Mouse (Mus musculus) CH12.LX (cell line): Measurements from ENCODE around the gene Maml2. TPM values are rescaled to one million over a fixed set of nuclear protein-coding genes. Genes with fewer than 3 reads are reported as not detected.
"Not testable (repeated sequence)": the region's sequence is repeated elsewhere in the genome, so short reads cannot be mapped to it uniquely, and the experiment has no call there.

Experiments
- DNase-seq: peaks from one replicate; pipeline ENCODE4 v3.0.0-alpha.2; 2013; ENCODE audit errors: extremely low read depth
- H3K27ac ChIP-seq: 2 replicates; pipeline ENCODE4 v1.5.1; 2012; ENCODE audit warnings: low read depth, mild to moderate bottlenecking, control low read depth, moderate library complexity; ENCODE audit not compliant: insufficient read depth
- H3K27me3 ChIP-seq: replicated peaks from 2 replicates; pipeline ENCODE3; 2012; ENCODE audit warnings: inconsistent platforms
- H3K36me3 ChIP-seq, 2 experiments: replicated peaks in 1 of 2; 2 replicates each; pipeline versions ENCODE3 to v1.6.1; 2012; ENCODE audit warnings: inconsistent platforms in 1 of 2, low read length in 1 of 2, mild to moderate bottlenecking in 1 of 2, mixed read lengths in 1 of 2, moderate library complexity in 1 of 2; ENCODE audit not compliant: control insufficient read depth in 1 of 2, insufficient read depth in 1 of 2
- H3K4me1 ChIP-seq, 2 experiments: 2 replicates each; pipeline ENCODE4 v1.6.1; 2012; ENCODE audit warnings: inconsistent platforms in 1 of 2, moderate library complexity in 1 of 2; ENCODE audit not compliant: insufficient read depth in 2 of 2, control insufficient read depth in 1 of 2
- H3K4me2 ChIP-seq: 2 replicates; pipeline ENCODE4 v1.6.1; 2012; ENCODE audit warnings: low read depth, mild to moderate bottlenecking, control low read depth; ENCODE audit not compliant: poor library complexity, insufficient read depth, severe bottlenecking
- H3K4me3 ChIP-seq, 3 experiments: fragments of 150-350 bp in 1 of 3; sonication (generic) in 1 of 3; replicated peaks in 1 of 3; 2 replicates each; pipeline versions ENCODE3 to v1.5.1; 2011 to 2012; ENCODE audit warnings: low read depth in 2 of 3, low read length in 2 of 3, mild to moderate bottlenecking in 2 of 3, moderate library complexity in 2 of 3, control low read depth in 1 of 3, improper control_type of control experiment in 1 of 3, inconsistent platforms in 1 of 3, mixed read lengths in 1 of 3; ENCODE audit not compliant: poor library complexity in 1 of 3
- H3K79me2 ChIP-seq: replicated peaks from 2 replicates; pipeline ENCODE4 v1.6.1; 2012; ENCODE audit warnings: mild to moderate bottlenecking, moderate library complexity; ENCODE audit not compliant: control insufficient read depth, poor library complexity, insufficient read depth, severe bottlenecking; ENCODE audit errors: extremely low read depth
- H3K9ac ChIP-seq: 2 replicates; pipeline ENCODE4 v1.6.1; 2012; ENCODE audit warnings: low read depth, mild to moderate bottlenecking, control low read depth, moderate library complexity; ENCODE audit not compliant: insufficient read depth
- H3K9me3 ChIP-seq: replicated peaks from 2 replicates; pipeline ENCODE3; 2012; ENCODE audit warnings: low read length, inconsistent platforms, mixed read lengths
- CTCF ChIP-seq, 2 experiments: IDR thresholded peaks in 1 of 2; conservative IDR thresholded peaks in 1 of 2; 2 replicates each; pipeline ENCODE4 v1.5.1; 2011 to 2012; ENCODE audit warnings: low read depth in 2 of 2, low read length in 2 of 2, improper control_type of control experiment in 1 of 2, inconsistent platforms in 1 of 2, mild to moderate bottlenecking in 1 of 2, moderate library complexity in 1 of 2
- ELF1 ChIP-seq: IDR thresholded peaks from 2 replicates; pipeline ENCODE4 v1.6.1; 2014; ENCODE audit warnings: low read depth, mild to moderate bottlenecking, inconsistent platforms, low read length, improper control_type of control experiment
- ETS1 ChIP-seq: conservative IDR thresholded peaks from 2 replicates; pipeline ENCODE4 v1.6.1; 2012; ENCODE audit warnings: low read depth, mild to moderate bottlenecking, inconsistent platforms, low read length, improper control_type of control experiment, moderate library complexity
- GABPA ChIP-seq: IDR thresholded peaks from 2 replicates; pipeline ENCODE4 v1.6.1; 2012; ENCODE audit warnings: low read depth, low read length, improper control_type of control experiment, inconsistent platforms; ENCODE audit not compliant: insufficient replicate concordance
- MEF2A ChIP-seq: IDR thresholded peaks from 2 replicates; pipeline ENCODE4 v1.6.1; 2014; ENCODE audit warnings: low read depth, mild to moderate bottlenecking, inconsistent platforms, low read length, improper control_type of control experiment, borderline replicate concordance
- NELFE ChIP-seq: IDR thresholded peaks from 2 replicates; pipeline ENCODE4 v1.6.1; 2011; ENCODE audit warnings: low read depth, low read length, improper control_type of control experiment
- NRF1 ChIP-seq: IDR thresholded peaks from 2 replicates; pipeline ENCODE4 v1.6.1; 2014; ENCODE audit warnings: low read depth, mild to moderate bottlenecking, inconsistent platforms, low read length, improper control_type of control experiment, moderate library complexity
- POLR2A ChIP-seq: IDR thresholded peaks from 2 replicates; pipeline ENCODE4 v1.6.1; 2011; ENCODE audit warnings: low read depth, mild to moderate bottlenecking, improper control_type of control experiment, low read length
- SIN3A ChIP-seq: IDR thresholded peaks from 2 replicates; pipeline ENCODE4 v1.6.1; 2012; ENCODE audit warnings: low read length, improper control_type of control experiment, inconsistent platforms
- UBTF ChIP-seq: IDR thresholded peaks from 2 replicates; pipeline ENCODE4 v1.6.1; 2012; ENCODE audit warnings: low read depth, mild to moderate bottlenecking, inconsistent platforms, low read length, improper control_type of control experiment, moderate library complexity
- USF1 ChIP-seq: IDR thresholded peaks from 2 replicates; pipeline ENCODE4 v1.6.1; 2014; ENCODE audit warnings: low read depth, mild to moderate bottlenecking, inconsistent platforms, low read length, improper control_type of control experiment
- USF2 ChIP-seq: conservative IDR thresholded peaks from 2 replicates; pipeline ENCODE4 v1.6.1; 2011; ENCODE audit warnings: low read depth, low read length, improper control_type of control experiment
- ZC3H11A ChIP-seq: IDR thresholded peaks from 2 replicates; pipeline ENCODE4 v1.6.1; 2012; ENCODE audit warnings: low read depth, mild to moderate bottlenecking, inconsistent platforms, low read length, improper control_type of control experiment
- ZKSCAN1 ChIP-seq: IDR thresholded peaks from 2 replicates; pipeline ENCODE4 v1.6.1; 2012; ENCODE audit warnings: low read depth, inconsistent platforms, low read length, improper control_type of control experiment, borderline replicate concordance
- dilution Hi-C: fragments of 300-500 bp; cut with MboI; formaldehyde crosslinking; loops from 2 replicates; pipeline ENCODE4 v1.14.3; 2020; ENCODE audit warnings: low sequenced_read_pairs; ENCODE audit not compliant: extremely low pct_unique_long_range_greater_than_20kb, extremely low pct_ligation_motif_present
- in situ Hi-C: fragments of 300-500 bp; cut with MboI; formaldehyde crosslinking; loops from 3 replicates; pipeline ENCODE4 v1.14.3; 2019; ENCODE audit warnings: low sequenced_read_pairs, low pct_ligation_motif_present, low pct_unique_long_range_greater_than_20kb, mixed read lengths
- polyA plus RNA-seq: library from polyadenylated mRNA; unstranded; fragments of >175 nt; gene quantifications from 2 replicates; pipeline ENCODE4 v1.2.1, GENCODE M21; 2012; ENCODE audit warnings: low read depth; ENCODE audit not compliant: insufficient read length
- total RNA-seq, 2 experiments: library from RNA; depleted of rRNA; stranded (reverse); fragments of 300-350 nt in 1 of 2; fragments of >200 nt in 1 of 2; gene quantifications; 2 replicates each; pipeline ENCODE4 v1.2.3; 2012 to 2014

Maml2 gene
- total and polyA plus RNA-seq, 3 experiments, result 5.9 to 9.1 (median 5.9) TPM

- in situ Hi-C loops, result no loop called here
- Histone ChIP-seq H3K79me2 (no peaks in the 10 kb centered on the region), H3K9me3 (no peaks in the 10 kb centered on the region), H3K36me3 (peaks cover 26 to 47% of the 10 kb centered on the region in 2 experiments), H3K4me1 (peaks cover 4 to 23% of the 10 kb centered on the region in 2 experiments; a peak in 3 of 4 replicates), H3K4me3 (no peak overlapping the region), H3K27ac (no peak overlapping the region), H3K27me3 (no peaks in the 10 kb centered on the region), H3K4me2 (no peak overlapping the region), H3K9ac (no peak overlapping the region)
- no peak for DNase-seq
- dilution Hi-C loops, result no loop called here
- TF ChIP-seq USF1, result no peak
- no peak for TF ChIP-seq MEF2A
- no peak for TF ChIP-seq ZKSCAN1
- TF ChIP-seq NELFE, result no peak
- no peak for TF ChIP-seq ELF1
- no peak for TF ChIP-seq CTCF (conservative IDR thresholded peaks at IDR 0.05 in 1 of 2, IDR thresholded peaks at IDR 0.05 in 1 of 2; ENCODE audit: low read depth in 2 of 2, low read length in 2 of 2)
These were observed 409.4 kb downstream of the Maml2 start for GRCm38 (mm10) chr9:13707066-13707555.

- dilution Hi-C loops (no loop called here), in situ Hi-C loops (no loop called here)
- Histone ChIP-seq H3K9me3 (no peaks in the 10 kb centered on the region), H3K36me3 (peaks cover 19 to 34% of the 10 kb centered on the region in 2 experiments), H3K4me1 (peaks cover 0 to 2% of the 10 kb centered on the region in 2 experiments; a peak in 1 of 4 replicates), H3K9ac (no peak overlapping the region), H3K27ac (no peak overlapping the region), H3K4me2 (no peak overlapping the region)
- DNase-seq, result no peak
- TF ChIP-seq CTCF (conservative IDR thresholded peaks at IDR 0.05 in 1 of 2, IDR thresholded peaks at IDR 0.05 in 1 of 2; ENCODE audit: low read depth in 2 of 2, low read length in 2 of 2) (no peak), UBTF (no peak), SIN3A (no peak), ZC3H11A (no peak), GABPA (no peak), ETS1 (no peak), POLR2A (no peak), USF2 (no peak), NRF1 (no peak)
- TF ChIP-seq, all 38 proteins: peak for 0
- Histone ChIP-seq H3K4me3 (no peak overlapping the region), H3K27me3 (no peaks in the 10 kb centered on the region), H3K79me2 (no peaks in the 10 kb centered on the region)
These were observed 411.7 kb downstream of the Maml2 start for GRCm38 (mm10) chr9:13709436-13709835.

GRCm38 (mm10) chr9:13715891-13716290 is 418.1 kb downstream of the Maml2 start:
- H3K27me3 ChIP-seq, H3K4me3 ChIP-seq, H3K9ac ChIP-seq, H3K36me3 ChIP-seq, H3K79me2 ChIP-seq, DNase-seq, H3K9me3 ChIP-seq, dilution Hi-C loops, H3K27ac ChIP-seq: not testable (repeated sequence)
- peak overlapping the region; percentile 44; the same call in 1 of the 2 replicates for H3K4me2 ChIP-seq
- H3K4me1 ChIP-seq, result peaks cover 0 to 11% of the 10 kb centered on the region in 2 experiments; a peak in 2 of 4 replicates
- in situ Hi-C loops, result loop anchor here (10.0 kb wide), 1 partner anchor 161 kb away; no protein-coding TSS in a partner anchor
